8 mouse cellular contexts compared by ENCODE assay signal in genomic region chr1:167392031-167392640, GRCm38 (mm10). TPM values are rescaled to one million over a fixed set of nuclear protein-coding genes. Genes with fewer than 3 reads are reported as not detected.
A peak's percentile ranks its signal among the peaks of the same experiment; 100 is the strongest.
DNase-seq lines count a peak whose midpoint lies in the region; ATAC-seq and TF ChIP-seq lines count a peak whose summit lies in the region.

No protein-coding gene starts in this region.

- TF ChIP-seq POLR2A in cerebellum, adult 2 months (IDR thresholded peaks at IDR 0.05; ENCODE audit: borderline replicate concordance, insufficient read depth, low read length) = no peak

- H3K36me3 ChIP-seq in heart, embryonic 13.5 days = no peaks in the 10 kb centered on the region
- H3K36me3 ChIP-seq in liver, embryonic 16.5 days (ENCODE audit: control insufficient read depth, insufficient read depth) = peaks cover 12% of the 10 kb centered on the region; the same call in 1 of the 2 replicates

- WGBS in cerebellum, adult 2 months = 31% methylated on average over 2 of the region's 2 CpGs
- 43% methylated on average over 2 of the region's 2 CpGs for WGBS in heart, embryonic 13.5 days
- WGBS in liver, embryonic 16.5 days (ENCODE audit: insufficient replicate concordance) = 35% methylated on average over 2 of the region's 2 CpGs

- TF ChIP-seq CTCF in cerebellum, adult 2 months (IDR thresholded peaks at IDR 0.05; ENCODE audit: borderline replicate concordance, insufficient read depth, low read depth, low read length) = no peak

- no peaks in the 10 kb centered on the region for H3K9me3 ChIP-seq in heart, embryonic 13.5 days
- no peaks in the 10 kb centered on the region for H3K9me3 ChIP-seq in liver, embryonic 16.5 days (replicated peaks; ENCODE audit: control insufficient read depth, low read length)

- peak overlapping the region; percentile 70 for H3K27ac ChIP-seq in cerebellum, adult 2 months (ENCODE audit: insufficient read depth, low read length)
- peak overlapping the region; percentile 83 for H3K27ac ChIP-seq in heart, embryonic 13.5 days (replicated peaks)
- H3K27ac ChIP-seq in liver, embryonic 16.5 days (ENCODE audit: low read length) = peak overlapping the region; percentile 94

- DNase-seq in cerebellum, adult 2 months = no peak
- no peak for DNase-seq in cerebellum, adult 8-10 months
- peak; percentile 72 for DNase-seq in adrenal gland, adult 2 months
- DNase-seq in B cell, adult 2 months = no peak
- no peak for DNase-seq in cerebellum, adult 18-20 months
- no peak for DNase-seq in spleen, postnatal 14 days (ENCODE audit: low spot score in 2 of 2)

- H3K27me3 ChIP-seq in cerebellum, adult 2 months (ENCODE audit: control insufficient read depth, insufficient read depth, low read length) = no peaks in the 10 kb centered on the region
- H3K27me3 ChIP-seq in heart, embryonic 13.5 days (replicated peaks) = peaks cover 23% of the 10 kb centered on the region
- H3K27me3 ChIP-seq in liver, embryonic 16.5 days (ENCODE audit: control insufficient read depth, insufficient read depth, low read depth, low read length) = peaks cover 3% of the 10 kb centered on the region; the same call in 1 of the 2 replicates

- H3K4me3 ChIP-seq in cerebellum, adult 2 months (replicated peaks; ENCODE audit: insufficient read depth, low read depth, low read length) = peak overlapping the region; percentile 97
- peak overlapping the region; percentile 77 for H3K4me3 ChIP-seq in heart, embryonic 13.5 days
- H3K4me3 ChIP-seq in liver, embryonic 16.5 days (ENCODE audit: low read depth, low read length) = peak overlapping the region; percentile 82

- peak overlapping the region; percentile 88 for H3K9ac ChIP-seq in heart, embryonic 13.5 days
- peak overlapping the region; percentile 81 for H3K9ac ChIP-seq in liver, embryonic 16.5 days (ENCODE audit: low read depth, low read length)

- ATAC-seq in heart, embryonic 13.5 days (ENCODE audit: extremely low read depth, insufficient number of reproducible peaks, low FRiP score, low TSS enrichment) = no peak
- ATAC-seq in liver, embryonic 16.5 days (ENCODE audit: low read depth) = no peak

- peaks cover 11% of the 10 kb centered on the region; the same call in 1 of the 2 replicates for H3K4me1 ChIP-seq in cerebellum, adult 2 months (ENCODE audit: control insufficient read depth, insufficient read depth, low read length)
- peaks cover 30% of the 10 kb centered on the region for H3K4me1 ChIP-seq in heart, embryonic 13.5 days
- H3K4me1 ChIP-seq in liver, embryonic 16.5 days (ENCODE audit: control insufficient read depth, low read depth, low read length) = peaks cover 58% of the 10 kb centered on the region

- H3K4me2 ChIP-seq in heart, embryonic 13.5 days = peak overlapping the region; percentile 88
- peak overlapping the region; percentile 69 for H3K4me2 ChIP-seq in liver, embryonic 16.5 days (ENCODE audit: low read depth, low read length)

RNA-seq across cellular contexts. Expression of gene Mgst3, which starts 1.5 kb away (rescaled TPM):
- polyA plus RNA-seq in cerebellum, adult 2 months (2012; rRNA removed) = 272 and 279 TPM in 2 replicates
- 10 to 100 TPM; 79.0 to 84.2 TPM for total RNA-seq in adrenal gland, adult 2 months (2021)
- 298 and 342 TPM in 2 replicates for polyA plus RNA-seq in adrenal gland, adult 2 months (2012; rRNA removed)
- polyA plus RNA-seq in heart, embryonic 13.5 days (2015; fragmentation: Nextera tagmentation; extraction: Ambion mirVana) = 120 and 145 TPM in 2 replicates
- 316 and 338 TPM in 2 replicates for polyA plus RNA-seq in liver, embryonic 16.5 days (2015; fragmentation: Nextera tagmentation; extraction: Ambion mirVana)

RNA-seq across cellular contexts. Expression of gene Aldh9a1, which starts 42.3 kb away (rescaled TPM):
- polyA plus RNA-seq in cerebellum, adult 2 months (2012; rRNA removed) = 42.5 and 45.0 TPM in 2 replicates
- total RNA-seq in adrenal gland, adult 2 months (2021) = 10 to 100 TPM; 77.1 to 84.8 TPM
- 62.4 and 62.8 TPM in 2 replicates for polyA plus RNA-seq in adrenal gland, adult 2 months (2012; rRNA removed)
- 28.0 and 28.4 TPM in 2 replicates for polyA plus RNA-seq in heart, embryonic 13.5 days (2015; fragmentation: Nextera tagmentation; extraction: Ambion mirVana)
- 74.4 and 75.8 TPM in 2 replicates for polyA plus RNA-seq in liver, embryonic 16.5 days (2015; fragmentation: Nextera tagmentation; extraction: Ambion mirVana)
